11 mouse cellular contexts compared by ENCODE assay signal in genomic region chr2:157130813-157131514, GRCm38 (mm10). TPM values are rescaled to one million over a fixed set of nuclear protein-coding genes. Genes with fewer than 3 reads are reported as not detected.
DNase-seq lines count a peak whose midpoint lies in the region; ATAC-seq and TF ChIP-seq lines count a peak whose summit lies in the region.
"Had no signal": no experiment of that assay in that cellular context is flagged by ENCODE, and none has a peak within 500 bp of the region (broad histone marks: within the 10 kb centered on the region; RNA-seq: fewer than 3 reads in every experiment).

No protein-coding gene starts in this region.

- no peaks in the 10 kb centered on the region for H3K9me3 ChIP-seq in kidney, embryonic 14.5 days (ENCODE audit: control insufficient read depth, low read length)
- H3K9me3 ChIP-seq in CH12.LX (replicated peaks; ENCODE audit: low read length) = no peaks in the 10 kb centered on the region
- H3K9me3 ChIP-seq in lung, postnatal 0 days (ENCODE audit: low read length) = no peaks in the 10 kb centered on the region
- no peaks in the 10 kb centered on the region for H3K9me3 ChIP-seq in forebrain, embryonic 15.5 days
- no peaks in the 10 kb centered on the region for H3K9me3 ChIP-seq in forebrain, embryonic 10.5 days

- intact Hi-C loops in heart, postnatal 36 days (cut with DNase I) = no loop called here
- intact Hi-C loops in left cerebral cortex, postnatal 36 days (cut with DNase I) = no loop called here

- H3K4me1 ChIP-seq in kidney, embryonic 14.5 days (ENCODE audit: control insufficient read depth, insufficient read depth, low read length) = no peaks in the 10 kb centered on the region; the same call in none of the 2 replicates
- peaks cover 3 to 38% of the 10 kb centered on the region in 2 experiments; a peak in 3 of 4 replicates for H3K4me1 ChIP-seq in CH12.LX (ENCODE audit: control insufficient read depth in 1 of 2, insufficient read depth in 2 of 2)
- no peaks in the 10 kb centered on the region; the same call in 1 of the 2 replicates for H3K4me1 ChIP-seq in lung, postnatal 0 days (ENCODE audit: insufficient read depth, low read depth, low read length)
- H3K4me1 ChIP-seq in forebrain, embryonic 15.5 days = peaks cover 11% of the 10 kb centered on the region
- peaks cover 25% of the 10 kb centered on the region for H3K4me1 ChIP-seq in forebrain, embryonic 10.5 days

- dilution Hi-C loops in CH12.LX (cut with MboI; ENCODE audit: extremely low pct_ligation_motif_present, extremely low pct_unique_long_range_greater_than_20kb, low sequenced_read_pairs) = no loop called here

- no peak for TF ChIP-seq RAD21 in CH12.LX (IDR thresholded peaks at IDR 0.05; ENCODE audit: low read depth, low read length)

- no peak for TF ChIP-seq POLR2A in CH12.LX (IDR thresholded peaks at IDR 0.05; ENCODE audit: low read depth, low read length)

- no peak overlapping the region for H3K4me2 ChIP-seq in kidney, embryonic 14.5 days (replicated peaks; ENCODE audit: low read depth, low read length)
- peak overlapping the region; percentile 93 for H3K4me2 ChIP-seq in CH12.LX (ENCODE audit: insufficient read depth, low read depth, poor library complexity, severe bottlenecking)
- peak overlapping the region; percentile 34 for H3K4me2 ChIP-seq in lung, postnatal 0 days (replicated peaks; ENCODE audit: low read depth, low read length)
- no peak overlapping the region for H3K4me2 ChIP-seq in forebrain, embryonic 15.5 days (replicated peaks)

- no peak for ATAC-seq in kidney, embryonic 14.5 days (ENCODE audit: low FRiP score, low TSS enrichment)
- no peak for ATAC-seq in lung, postnatal 0 days
- no peak for ATAC-seq in forebrain, embryonic 15.5 days (replicated peaks)

- no peak for TF ChIP-seq CTCF in CH12.LX (conservative IDR thresholded peaks at IDR 0.05 in 1 of 2, IDR thresholded peaks at IDR 0.05 in 1 of 2; ENCODE audit: low read depth in 2 of 2, low read length in 2 of 2)
- TF ChIP-seq CTCF in lung, postnatal 0 days (IDR thresholded peaks at IDR 0.05) = no peak

- no peak overlapping the region for H3K9ac ChIP-seq in kidney, embryonic 14.5 days (ENCODE audit: low read depth, low read length)
- peak overlapping the region; percentile 49 for H3K9ac ChIP-seq in CH12.LX (ENCODE audit: insufficient read depth, low read depth)
- H3K9ac ChIP-seq in lung, postnatal 0 days (replicated peaks; ENCODE audit: low read depth) = 0 out of 2 replicates have a peak overlapping the region, but pooled peaks have one; percentile 16
- H3K9ac ChIP-seq in forebrain, embryonic 15.5 days (replicated peaks) = no peak overlapping the region

- peaks cover 29% of the 10 kb centered on the region for H3K79me2 ChIP-seq in CH12.LX (replicated peaks; ENCODE audit: control insufficient read depth, extremely low read depth, insufficient read depth, poor library complexity, severe bottlenecking)

- TF ChIP-seq EP300 in CH12.LX (IDR thresholded peaks at IDR 0.05; ENCODE audit: low read length) = no peak; the same call in 1 of the 2 replicates
- TF ChIP-seq EP300 in lung, postnatal 0 days (IDR thresholded peaks at IDR 0.05) = no peak; the same call in 1 of the 2 replicates

- WGBS in kidney, embryonic 14.5 days = 87% methylated on average over 8 of the region's 8 CpGs
- 64% methylated on average over 8 of the region's 8 CpGs for WGBS in lung, postnatal 0 days
- whole genome bisulfite sequencing in forebrain, embryonic 15.5 days = 88% methylated on average over 8 of the region's 8 CpGs
- WGBS in forebrain, embryonic 10.5 days = 87% methylated on average over 8 of the region's 8 CpGs

- peaks cover 11% of the 10 kb centered on the region; the same call in 1 of the 2 replicates for H3K36me3 ChIP-seq in kidney, embryonic 14.5 days (ENCODE audit: control insufficient read depth, insufficient read depth, low read length)
- H3K36me3 ChIP-seq in CH12.LX (replicated peaks in 1 of 2; ENCODE audit: control insufficient read depth in 1 of 2, insufficient read depth in 1 of 2, low read length in 1 of 2) = peaks cover 9 to 16% of the 10 kb centered on the region in 2 experiments
- no peaks in the 10 kb centered on the region for H3K36me3 ChIP-seq in lung, postnatal 0 days (ENCODE audit: insufficient read depth, low read length)
- no peaks in the 10 kb centered on the region for H3K36me3 ChIP-seq in forebrain, embryonic 15.5 days
- H3K36me3 ChIP-seq in forebrain, embryonic 10.5 days (replicated peaks) = peaks cover 25% of the 10 kb centered on the region

- no peaks in the 10 kb centered on the region for H3K27me3 ChIP-seq in kidney, embryonic 14.5 days (ENCODE audit: control insufficient read depth, insufficient read depth, low read length)
- no peaks in the 10 kb centered on the region for H3K27me3 ChIP-seq in CH12.LX (replicated peaks)
- no peaks in the 10 kb centered on the region for H3K27me3 ChIP-seq in lung, postnatal 0 days (replicated peaks; ENCODE audit: insufficient read depth, low read length)
- no peaks in the 10 kb centered on the region for H3K27me3 ChIP-seq in forebrain, embryonic 15.5 days
- H3K27me3 ChIP-seq in forebrain, embryonic 10.5 days (ENCODE audit: poor library complexity, severe bottlenecking) = no peaks in the 10 kb centered on the region

- no peak overlapping the region for H3K4me3 ChIP-seq in kidney, embryonic 14.5 days (ENCODE audit: low read length)
- H3K4me3 ChIP-seq in CH12.LX (replicated peaks in 1 of 3; ENCODE audit: low read depth in 2 of 3, low read length in 2 of 3, poor library complexity in 1 of 3) = peak overlapping the region; percentile 49 to 86 (median 57)
- H3K4me3 ChIP-seq in lung, postnatal 0 days (ENCODE audit: low read depth, low read length) = peak overlapping the region; percentile 23; the same call in 1 of the 2 replicates
- no peak overlapping the region for H3K4me3 ChIP-seq in forebrain, embryonic 15.5 days
- no peak overlapping the region for H3K4me3 ChIP-seq in forebrain, embryonic 10.5 days

- DNase-seq in kidney, adult 11 months = peak; percentile 13
- peak; percentile 58 for DNase-seq in CH12.LX (ENCODE audit: extremely low read depth)
- DNase-seq in heart, postnatal 36 days = peak; percentile 32 to 46
- peak; percentile 76 for DNase-seq in lung, postnatal 0 days (ENCODE audit: low spot score)
- DNase-seq in left cerebral cortex, postnatal 36 days (ENCODE audit: low spot score in 2 of 2) = no peak
- no peak for DNase-seq in forebrain, embryonic 10.5 days (ENCODE audit: extremely low spot score, low spot score)
- DNase-seq: right cerebral cortex, postnatal 4 days had no signal

- H3K27ac ChIP-seq in kidney, embryonic 14.5 days (ENCODE audit: low read depth, low read length) = no peak overlapping the region
- peak overlapping the region; percentile 82 for H3K27ac ChIP-seq in CH12.LX (ENCODE audit: insufficient read depth, low read depth)
- peak overlapping the region; percentile 27; the same call in 1 of the 2 replicates for H3K27ac ChIP-seq in lung, postnatal 0 days (ENCODE audit: low read length)
- no peak overlapping the region for H3K27ac ChIP-seq in forebrain, embryonic 15.5 days (replicated peaks)
- H3K27ac ChIP-seq in forebrain, embryonic 10.5 days = no peak overlapping the region

- in situ Hi-C loops in CH12.LX (cut with MboI; ENCODE audit: low pct_ligation_motif_present, low pct_unique_long_range_greater_than_20kb, low sequenced_read_pairs) = loop anchor here (10.0 to 25.0 kb wide), 2 partner anchors 54 to 431 kb away; partner anchors contain the start of genes Blcap and Nnat

TF ChIP-seq in CH12.LX, 34 proteins besides CTCF, POLR2A, EP300 and RAD21 (continues in another document):
- 0 out of 2 replicates have a peak, but pooled peaks have one; percentile 19 for TF ChIP-seq TBP (conservative IDR thresholded peaks at IDR 0.05; ENCODE audit: low read depth, low read length)
- TF ChIP-seq ZMIZ1 (IDR thresholded peaks at IDR 0.05; ENCODE audit: low read depth, low read length) = no peak
- peak; percentile 94 for TF ChIP-seq MAFK (IDR thresholded peaks at IDR 0.05; ENCODE audit: insufficient replicate concordance, low read length)
- TF ChIP-seq SMC3 (IDR thresholded peaks at IDR 0.05; ENCODE audit: low read depth, low read length) = no peak
- no peak for TF ChIP-seq TCF12 (IDR thresholded peaks at IDR 0.05; ENCODE audit: low read depth, low read length)
- TF ChIP-seq MXI1 (IDR thresholded peaks at IDR 0.05; ENCODE audit: low read depth, low read length) = peak; percentile 64; the same call in 1 of the 2 replicates

RNA-seq across cellular contexts. Expression of gene Samhd1, which starts 4.1 kb away (rescaled TPM):
- polyA plus RNA-seq in kidney, embryonic 14.5 days (2014; fragmentation: Nextera tagmentation; extraction: Ambion mirVana) = 30.5 and 32.7 TPM in 2 replicates
- total RNA-seq in CH12.LX (2012; rRNA removed) (32.8 and 33.2 TPM in 2 replicates), CH12.LX (2014; rRNA removed) (67.9 and 79.7 TPM in 2 replicates)
- polyA plus RNA-seq in CH12.LX (2012; ENCODE audit: insufficient read length, low read depth) = 79.5 and 81.1 TPM in 2 replicates
- total RNA-seq in heart, postnatal 36 days (2021) = 10 to 100 TPM; 21.9 to 29.5 TPM
- 103 and 110 TPM in 2 replicates for polyA plus RNA-seq in lung, postnatal 0 days (2015; fragmentation: Nextera tagmentation; extraction: Ambion mirVana)
- total RNA-seq in left cerebral cortex, postnatal 36 days (2021) = 10 to 100 TPM; 10.3 to 12.7 TPM
- 12.3 and 12.6 TPM in 2 replicates for polyA plus RNA-seq in forebrain, embryonic 15.5 days (2015; fragmentation: Nextera tagmentation; extraction: Ambion mirVana)
- polyA plus RNA-seq in forebrain, embryonic 10.5 days (2016; fragmentation: Nextera tagmentation; extraction: Ambion mirVana) = 29.4 and 30.4 TPM in 2 replicates

RNA-seq across cellular contexts. Expression of gene Tldc2, which starts 44.1 kb away (rescaled TPM):
- polyA plus RNA-seq in kidney, embryonic 14.5 days (2014; fragmentation: Nextera tagmentation; extraction: Ambion mirVana) = 0.38 TPM in 1 of 2 replicates, not detected in the other
- total RNA-seq in CH12.LX (2012; rRNA removed) = not detected in 2 replicates
- not detected in 2 replicates for total RNA-seq in CH12.LX (2014; rRNA removed)
- polyA plus RNA-seq in CH12.LX (2012; ENCODE audit: insufficient read length, low read depth) = not detected in 2 replicates
- not detected for total RNA-seq in heart, postnatal 36 days (2021)
- not detected in 2 replicates for polyA plus RNA-seq in lung, postnatal 0 days (2015; fragmentation: Nextera tagmentation; extraction: Ambion mirVana)
- total RNA-seq in left cerebral cortex, postnatal 36 days (2021) = not detected
- not detected in 2 replicates for polyA plus RNA-seq in forebrain, embryonic 15.5 days (2015; fragmentation: Nextera tagmentation; extraction: Ambion mirVana)
- polyA plus RNA-seq in forebrain, embryonic 10.5 days (2016; fragmentation: Nextera tagmentation; extraction: Ambion mirVana) = not detected in 2 replicates
- polyA plus RNA-seq: heart, embryonic 14.5 days; limb, embryonic 14.5 days had no signal

RNA-seq across cellular contexts. Expression of gene Soga1, which starts 51.9 kb away (rescaled TPM):
- polyA plus RNA-seq in kidney, embryonic 14.5 days (2014; fragmentation: Nextera tagmentation; extraction: Ambion mirVana) = 6.3 and 6.4 TPM in 2 replicates
- total RNA-seq in CH12.LX (2012; rRNA removed) (1.0 and 2.0 TPM in 2 replicates), CH12.LX (2014; rRNA removed) (0.31 and 0.39 TPM in 2 replicates)
- 1.8 and 2.0 TPM in 2 replicates for polyA plus RNA-seq in CH12.LX (2012; ENCODE audit: insufficient read length, low read depth)
- total RNA-seq in heart, postnatal 36 days (2021) = 10 to 100 TPM; 11.5 to 13.4 TPM
- 2.5 and 3.1 TPM in 2 replicates for polyA plus RNA-seq in lung, postnatal 0 days (2015; fragmentation: Nextera tagmentation; extraction: Ambion mirVana)
- total RNA-seq in left cerebral cortex, postnatal 36 days (2021) = 10 to 100 TPM; 20.0 to 26.0 TPM
- 5.7 and 8.2 TPM in 2 replicates for polyA plus RNA-seq in forebrain, embryonic 15.5 days (2015; fragmentation: Nextera tagmentation; extraction: Ambion mirVana)
- 3.5 and 4.0 TPM in 2 replicates for polyA plus RNA-seq in forebrain, embryonic 10.5 days (2016; fragmentation: Nextera tagmentation; extraction: Ambion mirVana)

Comparison
In these comparisons a context has a peak if more than half of its experiments do, and no peak if none do; other contexts are left out.
1. DNase-seq: peak in kidney, adult 11 months (single experiment), CH12.LX (single experiment), heart, postnatal 36 days (2 of 2) and lung, postnatal 0 days (single experiment); none in left cerebral cortex, postnatal 36 days (0 of 2) and forebrain, embryonic 10.5 days (single experiment).
2. H3K27ac ChIP-seq: peak in CH12.LX (single experiment) and lung, postnatal 0 days (single experiment); none in kidney, embryonic 14.5 days (single experiment), forebrain, embryonic 15.5 days (single experiment) and forebrain, embryonic 10.5 days (single experiment).
3. H3K4me2 ChIP-seq: peak in CH12.LX (single experiment) and lung, postnatal 0 days (single experiment); none in kidney, embryonic 14.5 days (single experiment) and forebrain, embryonic 15.5 days (single experiment).
4. H3K4me3 ChIP-seq: peak in CH12.LX (3 of 3) and lung, postnatal 0 days (single experiment); none in kidney, embryonic 14.5 days (single experiment), forebrain, embryonic 15.5 days (single experiment) and forebrain, embryonic 10.5 days (single experiment).
5. H3K9ac ChIP-seq: peak in CH12.LX (single experiment) and lung, postnatal 0 days (single experiment); none in kidney, embryonic 14.5 days (single experiment) and forebrain, embryonic 15.5 days (single experiment).